Mouse (Mus musculus) thymus, adult 2 months (tissue): Measurements from ENCODE around the gene Pkn2.

Experiments
- CTCF ChIP-seq: fragments of 200-500 bp; IDR thresholded peaks from 2 replicates; pipeline ENCODE4 v1.5.1; 2012; ENCODE audit warnings: mild to moderate bottlenecking, control low read depth, low read length, moderate library complexity, borderline replicate concordance; ENCODE audit not compliant: control insufficient read depth, poor library complexity, insufficient read depth; ENCODE audit errors: extremely low read depth
- POLR2A ChIP-seq: fragments of 200-500 bp; IDR thresholded peaks from 2 replicates; pipeline ENCODE4 v1.6.1; 2012; ENCODE audit warnings: mild to moderate bottlenecking, low read length, control low read depth, moderate library complexity; ENCODE audit not compliant: control insufficient read depth, poor library complexity, insufficient read depth; ENCODE audit errors: extremely low read depth

GRCm38 (mm10) chr3:142917760-142918439 is 36.1 kb upstream of the Pkn2 start:
- TF ChIP-seq POLR2A, result no peak
- no peak for TF ChIP-seq CTCF
